Mouse (Mus musculus) forelimb bud, embryonic 11.5 days (tissue): Measurements from ENCODE around the gene Borcs7.

Experiments
- DNase-seq: peaks from one replicate; pipeline ENCODE4 v3.0.0-alpha.2; 2012; ENCODE audit warnings: low read depth, low spot score

Borcs7 gene

GRCm38 (mm10) chr19:46662784-46663183, 26.9 kb upstream of the Borcs7 start:
- no peak for DNase-seq

- no peak for DNase-seq
Measured at GRCm38 (mm10) chr19:46665474-46665873, 24.2 kb upstream of the Borcs7 start.

- DNase-seq: no peak
Measured at GRCm38 (mm10) chr19:46667300-46667699, 22.4 kb upstream of the Borcs7 start.

GRCm38 (mm10) chr19:46668263-46668662, 21.4 kb upstream of the Borcs7 start:
- DNase-seq: no peak

GRCm38 (mm10) chr19:46669802-46670201, 19.9 kb upstream of the Borcs7 start:
- DNase-seq: no peak

GRCm38 (mm10) chr19:46670691-46671090, 19.0 kb upstream of the Borcs7 start:
- peak; percentile 42 for DNase-seq

GRCm38 (mm10) chr19:46672766-46673418, 16.8 kb upstream of the Borcs7 start, which contains the start of gene Cyp17a1:
Gene Cyp17a1, minus strand, starts transcription at chr19:46673172.
- DNase-seq: no peak

GRCm38 (mm10) chr19:46675641-46676040, 14.1 kb upstream of the Borcs7 start:
- no peak for DNase-seq

GRCm38 (mm10) chr19:46679720-46680383, 9.9 kb upstream of the Borcs7 start:
- DNase-seq: no peak

GRCm38 (mm10) chr19:46690387-46690786, 681 bp downstream of the Borcs7 start:
- no peak for DNase-seq

- no peak for DNase-seq
Measured at GRCm38 (mm10) chr19:46691078-46691477, 1.4 kb downstream of the Borcs7 start.

GRCm38 (mm10) chr19:46693146-46693545, 3.4 kb downstream of the Borcs7 start:
- no peak for DNase-seq

GRCm38 (mm10) chr19:46696482-46696881, 6.8 kb downstream of the Borcs7 start:
- DNase-seq: no peak

- DNase-seq: no peak
Measured at GRCm38 (mm10) chr19:46696943-46697342, 7.2 kb downstream of the Borcs7 start.

GRCm38 (mm10) chr19:46697840-46698517, 8.3 kb downstream of the Borcs7 start:
- no peak for DNase-seq

GRCm38 (mm10) chr19:46699011-46699481, 9.3 kb downstream of the Borcs7 start:
- DNase-seq: no peak

GRCm38 (mm10) chr19:46701156-46701555, 11.4 kb downstream of the Borcs7 start:
- no peak for DNase-seq

- DNase-seq: no peak
Measured at GRCm38 (mm10) chr19:46705779-46706495, 16.2 kb downstream of the Borcs7 start.

- no peak for DNase-seq
Measured at GRCm38 (mm10) chr19:46706540-46707295, 17.0 kb downstream of the Borcs7 start.

GRCm38 (mm10) chr19:46707296-46708151, 17.8 kb downstream of the Borcs7 start, which contains the start of gene As3mt:
Gene As3mt, plus strand, starts transcription at chr19:46707458.
- DNase-seq: peak; percentile 49
